Mouse (Mus musculus) kidney, postnatal 25 days (tissue): ENCODE results near the gene Nostrin.

Experiments
- DNase-seq, 2 experiments: peaks; one replicate each; pipeline ENCODE4 v3.0.0; 2021; ENCODE audit warnings: mixed read lengths in 2 of 2

The Nostrin gene

DNA sequence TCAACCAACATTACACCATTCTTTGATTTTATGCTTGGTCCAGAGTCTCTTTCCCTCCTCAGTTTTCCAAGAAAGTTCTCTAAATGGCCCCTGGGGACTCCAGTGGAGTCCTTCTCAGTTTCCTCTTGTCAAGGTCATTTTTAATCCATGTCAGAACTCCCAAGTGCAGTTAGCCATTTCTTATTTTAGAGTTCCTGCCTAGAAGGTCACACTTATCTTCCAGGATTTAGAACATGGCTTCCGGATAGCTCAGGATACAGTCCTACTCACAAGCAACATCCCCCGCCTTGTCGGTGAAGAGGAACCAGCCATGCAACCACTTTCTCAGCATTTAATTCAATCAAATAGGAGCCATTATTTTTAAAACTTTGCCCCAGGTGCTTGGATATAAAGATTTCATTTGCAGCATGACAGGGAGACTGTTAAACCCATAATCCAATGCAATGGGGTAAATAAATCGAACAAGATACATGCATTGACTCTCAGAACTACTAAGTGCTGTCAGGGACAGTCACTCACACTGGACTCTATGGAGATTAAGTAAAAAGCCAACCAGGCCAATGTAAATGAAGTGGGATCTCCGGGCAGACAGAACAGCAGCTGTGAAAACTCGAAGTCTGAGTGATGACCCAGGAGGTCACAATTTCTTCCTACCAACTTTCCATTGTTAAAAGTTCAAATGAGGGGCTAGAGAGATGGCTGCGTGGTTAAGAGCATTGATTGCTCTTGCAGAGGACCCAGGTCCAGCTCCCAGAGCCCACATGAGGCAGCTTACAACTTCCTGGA, 6.0 kb upstream of the Nostrin start:
- DNase-seq: peak in 1 of 2 experiments; percentile 38

DNA sequence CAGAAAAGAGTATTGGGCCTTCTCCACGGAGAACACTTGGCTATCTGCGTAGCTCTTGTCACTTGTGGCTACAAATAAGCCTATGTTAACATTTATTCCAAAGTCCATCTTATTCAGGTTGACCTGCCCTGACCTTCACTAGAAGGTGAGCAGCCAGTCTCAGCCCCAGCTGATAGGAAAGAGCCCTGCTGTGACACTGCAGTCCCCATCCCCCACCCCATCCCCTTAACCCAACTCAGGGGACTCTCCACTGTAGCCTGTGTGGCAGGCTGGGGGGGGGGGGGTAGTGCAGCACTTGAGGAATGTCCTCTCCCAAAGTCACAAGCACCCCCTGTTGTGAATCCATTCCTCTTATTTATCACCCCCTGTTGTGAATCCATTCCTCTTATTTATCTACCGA, 3.6 kb upstream of the Nostrin start:
- DNase-seq: no peak

DNA sequence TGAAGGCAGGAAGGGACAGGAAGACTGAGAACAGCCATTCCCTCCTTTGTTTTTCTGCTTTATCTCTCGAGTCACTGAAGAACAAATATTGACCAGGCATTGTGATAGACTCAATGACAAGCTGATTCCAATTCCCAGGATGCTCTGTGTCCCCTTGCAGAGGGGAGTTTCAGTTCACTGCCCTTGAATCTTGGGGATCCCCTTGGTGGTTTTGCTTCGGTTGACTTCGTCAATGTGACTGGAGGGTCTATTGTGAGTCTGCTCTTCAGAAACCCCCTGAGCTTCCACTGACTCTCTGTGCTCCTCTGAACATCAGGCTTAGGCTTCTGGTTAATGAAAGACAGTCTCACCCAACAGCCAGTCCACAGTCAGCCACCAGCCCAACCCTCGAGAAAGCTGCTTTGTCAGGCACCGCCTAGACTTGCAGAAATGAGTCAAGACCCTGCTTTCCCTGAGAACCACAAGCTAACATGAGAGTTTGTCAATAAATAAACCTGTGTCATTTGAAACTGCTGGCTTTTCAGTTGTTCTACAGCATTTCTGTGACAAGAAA, 3.0 kb upstream of the Nostrin start:
- no peak for DNase-seq

DNA sequence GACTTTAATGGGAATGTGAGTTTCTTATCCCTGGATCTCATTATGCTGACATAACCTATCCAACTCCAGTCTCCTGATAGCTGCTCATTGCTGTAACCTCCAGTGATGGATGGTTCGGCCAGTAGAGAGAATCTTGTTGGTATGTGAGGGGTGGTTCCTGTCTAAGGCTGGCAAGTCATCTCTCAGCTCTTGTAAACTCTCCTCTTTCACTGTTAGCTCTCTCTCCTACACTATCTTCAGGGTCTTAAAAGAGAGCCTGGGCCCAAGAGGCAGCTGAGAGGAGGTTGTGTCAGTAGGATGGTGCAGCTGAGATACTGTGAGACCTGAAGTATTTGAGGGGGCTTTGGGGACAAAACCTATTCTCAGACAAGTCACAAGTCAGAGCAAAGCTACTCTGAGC, 1.4 kb upstream of the Nostrin start:
- no peak for DNase-seq

DNA sequence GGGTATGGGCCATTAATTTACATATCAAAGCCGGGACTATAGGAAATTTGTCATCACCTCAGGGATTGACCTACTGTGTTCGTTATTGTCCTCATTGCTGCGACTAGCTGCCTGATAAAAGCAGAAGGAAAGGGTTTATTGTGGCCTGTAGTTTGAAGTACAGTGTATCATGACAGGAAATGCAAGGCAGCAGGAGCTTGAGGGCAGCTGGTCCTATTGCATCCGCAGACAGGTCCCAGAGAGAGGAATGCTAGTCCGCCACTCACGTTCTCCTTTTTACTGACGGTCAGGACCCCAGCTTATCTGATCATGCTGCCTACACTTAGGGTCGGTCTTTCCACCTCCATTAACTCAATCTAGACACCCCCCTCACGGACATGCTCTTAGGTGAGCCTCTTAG, 663 bp upstream of the Nostrin start:
- DNase-seq: no peak

DNA sequence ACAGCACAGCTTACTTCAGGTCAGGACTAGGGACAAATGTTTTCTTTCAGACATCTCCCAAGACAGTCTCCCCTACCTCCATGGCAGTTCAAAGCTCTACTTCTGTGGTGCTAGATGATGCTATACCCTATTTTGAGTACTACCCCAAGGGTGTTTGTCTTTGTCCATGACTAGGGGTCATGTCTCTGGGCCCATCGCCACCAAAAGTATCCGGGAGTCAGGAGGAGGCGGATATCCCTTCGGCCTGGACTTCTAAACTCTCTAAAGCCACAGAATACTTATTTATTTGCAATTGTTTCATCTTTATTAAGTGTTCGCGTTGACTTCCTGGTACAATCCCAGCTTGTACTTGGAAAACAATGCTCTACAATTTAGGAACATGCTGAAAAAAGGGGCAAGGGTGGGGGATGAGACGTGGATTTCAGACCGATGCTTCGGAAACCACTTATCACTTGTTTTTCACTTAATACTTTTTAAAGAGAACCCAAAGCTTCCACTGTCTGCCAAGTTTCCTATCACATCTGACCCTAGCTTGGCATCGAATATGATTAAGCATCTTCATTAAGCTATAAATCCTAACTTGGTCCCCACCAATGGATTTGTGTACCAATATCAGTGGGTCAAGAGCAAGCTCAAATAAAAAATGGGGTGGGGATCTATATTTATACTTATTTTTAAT, 1.9 kb downstream of the Nostrin start:
- peak; percentile 35 to 75 for DNase-seq

DNA sequence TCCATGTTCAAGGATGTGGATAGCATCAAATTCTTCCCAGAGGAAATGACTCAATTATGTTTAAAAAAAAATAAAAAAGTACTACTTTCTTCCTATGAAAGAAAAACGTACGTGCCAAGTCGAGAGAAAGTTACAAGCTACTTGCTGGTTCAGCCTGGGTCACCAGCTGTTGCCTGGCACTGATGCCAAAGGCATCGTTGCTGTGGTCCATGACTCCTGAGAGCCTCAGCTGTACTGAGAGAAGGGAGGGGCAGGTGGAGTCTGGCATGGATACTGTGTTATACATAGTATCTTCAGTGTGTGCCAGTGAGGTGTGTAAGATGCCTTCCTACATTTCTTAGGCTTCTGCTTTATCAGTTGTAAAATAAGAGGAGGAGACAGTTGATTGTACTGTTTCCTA, 3.2 kb downstream of the Nostrin start:
- DNase-seq: no peak

DNA sequence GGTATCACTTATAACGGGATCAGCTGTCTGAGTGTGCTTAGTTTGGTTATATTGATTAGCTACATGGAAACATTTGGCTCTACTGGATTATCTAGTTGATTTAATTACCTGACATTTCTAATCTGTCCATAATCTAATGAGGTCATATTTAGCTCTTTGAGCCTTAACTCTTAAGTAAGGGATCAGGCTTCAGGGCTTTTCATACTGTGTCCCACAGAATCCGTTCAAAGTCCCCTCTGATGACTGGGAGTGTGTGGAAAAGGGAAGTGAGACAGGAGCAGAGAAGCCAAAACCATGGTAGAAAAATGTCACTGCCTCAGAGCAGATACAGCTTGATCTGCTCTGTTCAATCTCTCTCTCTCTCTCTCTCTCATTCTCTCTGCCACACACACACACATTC, 4.6 kb downstream of the Nostrin start:
- DNase-seq: no peak

DNA sequence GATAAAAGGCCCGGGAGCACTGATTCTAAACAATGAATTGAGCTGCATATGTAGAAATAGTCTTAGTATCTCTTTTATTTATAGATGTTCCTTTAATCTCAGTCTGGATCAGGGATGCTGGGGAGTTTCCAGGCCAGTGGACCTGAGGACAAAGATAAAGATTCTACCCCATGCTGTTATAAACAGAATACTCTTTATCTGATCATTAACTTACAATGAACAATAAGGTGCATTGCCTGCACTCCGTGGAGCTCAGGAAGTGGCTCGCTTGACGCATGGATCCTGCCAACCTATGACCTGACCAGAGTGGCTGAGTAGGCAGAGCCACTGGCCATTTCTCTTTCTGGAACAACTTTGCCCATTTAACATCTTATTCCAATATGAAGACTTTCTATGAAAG, 5.2 kb downstream of the Nostrin start:
- no peak for DNase-seq

DNA sequence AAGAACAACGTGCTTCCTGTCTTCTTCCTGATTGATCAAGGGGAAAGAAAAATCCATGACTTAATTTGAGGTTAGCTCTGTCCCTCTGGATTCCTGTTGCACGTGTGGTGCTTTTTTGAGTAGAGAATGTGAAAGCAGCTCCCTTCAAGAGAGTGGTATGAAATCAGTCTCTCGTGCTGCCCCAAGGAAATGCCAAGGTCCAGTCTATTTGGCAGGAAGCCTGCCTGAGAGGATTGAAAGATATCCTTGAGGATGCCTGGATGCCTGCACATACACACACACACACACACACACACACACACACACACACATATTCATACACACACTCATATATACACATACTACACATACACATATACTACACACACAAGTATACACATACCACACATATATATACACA, 13.1 kb downstream of the Nostrin start:
- DNase-seq: peak in 1 of 2 experiments; percentile 44

DNA sequence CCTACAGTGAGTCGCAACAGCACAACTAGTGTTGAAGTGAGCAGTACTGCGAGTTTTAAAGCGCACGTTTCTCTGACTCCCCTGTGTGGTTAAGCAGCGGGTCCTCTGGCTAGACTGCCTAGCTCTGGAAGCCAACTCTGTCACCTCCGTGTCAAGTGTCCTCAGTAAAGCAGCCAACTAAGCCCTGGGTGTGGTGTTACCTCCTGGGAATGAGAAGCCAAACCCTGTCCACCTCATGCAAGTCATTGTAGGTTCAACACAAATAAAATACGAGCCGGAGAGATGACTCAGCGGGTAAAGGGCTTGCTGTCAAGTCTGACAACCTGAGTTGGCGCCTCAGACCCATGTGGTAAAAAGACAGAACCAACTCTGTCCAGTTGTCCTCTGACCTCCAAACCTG, 13.6 kb downstream of the Nostrin start:
- DNase-seq: no peak

DNA sequence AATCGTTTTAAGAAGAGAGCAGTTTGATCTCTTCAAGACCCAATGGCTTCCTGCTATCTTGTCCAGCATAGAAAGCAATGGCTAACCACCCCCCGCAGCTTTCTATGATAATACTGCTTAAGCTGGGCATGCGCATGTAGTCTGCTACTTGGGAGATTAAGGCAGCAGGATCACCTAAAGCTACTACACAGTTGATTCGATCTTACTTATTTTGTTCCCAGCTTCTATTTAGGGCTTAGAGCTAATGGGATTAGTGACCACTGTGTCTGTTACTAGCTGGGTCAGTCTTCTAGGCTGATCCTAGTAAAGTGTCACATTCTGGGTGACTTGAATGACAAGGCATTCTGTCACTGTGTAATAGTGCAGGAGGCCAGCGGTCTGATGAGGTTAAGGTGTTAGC, 15.2 kb downstream of the Nostrin start:
- DNase-seq: no peak

DNA sequence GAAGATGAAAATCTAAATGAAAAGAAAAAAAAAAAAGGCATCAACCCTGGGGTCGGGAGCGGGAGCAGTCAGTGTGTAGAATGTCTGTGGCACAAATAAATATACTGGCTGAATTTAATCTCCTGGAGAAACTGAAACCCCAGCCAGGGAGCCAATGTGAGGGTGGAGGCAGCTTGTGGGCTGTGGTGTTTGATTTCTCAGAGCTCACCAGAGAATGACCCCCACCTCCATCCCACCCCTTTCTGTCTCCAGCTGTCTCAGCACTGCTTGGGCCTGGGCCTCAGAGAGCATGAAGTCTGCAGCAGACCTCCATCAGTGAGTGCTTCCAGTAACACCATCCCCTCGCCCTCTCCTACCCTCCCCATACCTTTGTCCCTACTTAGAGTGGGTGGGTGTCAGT, 20.3 kb downstream of the Nostrin start:
- no peak for DNase-seq

DNA sequence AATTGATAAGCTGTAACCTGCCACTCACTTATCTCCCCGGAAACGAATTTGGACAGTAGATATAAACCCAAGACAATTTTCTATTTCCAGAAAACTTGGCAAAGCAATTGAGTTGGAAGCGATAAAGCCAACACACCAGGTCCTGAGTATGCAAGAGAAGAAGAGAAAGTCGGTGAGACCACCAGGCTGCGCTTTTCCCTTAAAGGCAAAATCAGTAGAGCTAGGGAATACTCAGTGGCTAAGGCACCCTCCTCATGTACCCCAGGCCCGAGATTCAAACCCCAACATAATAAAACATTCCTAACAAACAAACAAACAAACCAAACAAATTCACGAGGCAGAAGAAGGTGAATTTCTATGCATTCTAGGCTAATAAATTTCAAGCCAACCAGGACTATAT, 20.7 kb downstream of the Nostrin start:
- DNase-seq: no peak

DNA sequence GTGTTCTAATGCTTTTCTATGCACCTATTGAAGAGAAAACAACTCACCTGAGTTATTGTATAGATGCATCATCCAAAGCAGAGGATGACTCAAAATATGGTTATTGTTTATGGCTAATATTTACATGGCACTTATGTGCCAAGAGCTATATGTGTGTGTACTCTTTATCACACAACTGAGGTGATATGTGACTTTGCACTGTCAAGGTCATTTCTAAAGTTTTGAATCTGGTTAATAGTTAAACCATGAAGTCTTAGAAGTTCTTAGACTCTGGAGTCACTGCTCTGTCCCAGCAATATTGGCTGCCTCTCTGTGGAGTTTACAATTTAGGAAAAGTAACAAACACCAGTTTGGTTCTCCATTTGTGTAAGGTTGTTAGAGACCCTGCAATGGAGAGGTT, 23.3 kb downstream of the Nostrin start:
- DNase-seq: no peak

DNA sequence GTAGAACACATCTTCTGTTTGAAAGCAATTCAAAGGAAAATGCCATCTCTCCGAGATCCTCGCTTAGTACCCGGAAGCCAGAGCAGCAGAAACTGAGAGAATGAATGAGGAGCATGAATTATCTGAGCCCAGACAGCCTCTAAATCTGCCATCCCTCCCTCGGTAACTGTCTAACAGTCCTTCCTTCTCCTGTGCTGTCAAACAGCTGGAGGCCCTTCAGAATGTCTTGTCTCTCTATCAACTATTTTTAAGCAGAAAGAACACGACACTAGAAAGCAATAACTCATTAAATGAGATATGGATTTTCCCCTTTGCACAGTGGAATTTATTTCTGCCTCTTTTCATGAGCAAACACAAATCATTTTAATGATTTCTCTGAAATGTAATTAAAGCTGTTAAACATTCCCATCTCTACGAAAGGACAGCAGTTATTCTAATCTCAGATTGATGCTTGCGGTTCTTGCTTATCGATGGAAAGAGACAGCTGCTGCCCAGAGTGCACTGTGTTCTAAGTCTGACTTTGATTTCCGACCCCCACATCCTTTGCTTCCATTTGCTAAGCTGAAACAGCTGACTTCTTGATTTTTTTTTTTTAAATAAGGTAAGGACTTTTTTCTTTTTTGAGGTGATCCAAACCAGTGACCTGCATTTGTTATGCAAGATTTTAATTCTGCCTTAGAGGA, 34.9 kb downstream of the Nostrin start:
- no peak for DNase-seq

DNA sequence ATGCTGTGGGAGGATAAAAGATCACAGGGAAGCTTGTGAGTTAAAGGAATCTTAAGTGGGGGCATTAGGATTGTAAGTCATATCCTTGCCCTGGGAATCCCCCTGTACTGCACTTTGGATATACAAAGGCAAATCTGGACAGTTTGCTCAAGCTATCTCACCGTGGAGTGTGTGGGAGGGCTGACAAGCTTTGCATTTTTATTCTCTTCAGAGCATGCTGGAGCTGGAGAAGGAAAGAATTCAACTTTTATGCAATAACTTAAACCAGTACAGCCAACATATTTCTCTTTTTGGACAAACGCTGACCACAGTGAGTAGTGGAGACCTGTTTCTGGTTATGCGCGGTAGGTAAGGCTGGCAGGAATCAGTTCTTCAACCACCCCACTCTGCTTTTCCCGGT, 39.7 kb downstream of the Nostrin start:
- no peak for DNase-seq

DNA sequence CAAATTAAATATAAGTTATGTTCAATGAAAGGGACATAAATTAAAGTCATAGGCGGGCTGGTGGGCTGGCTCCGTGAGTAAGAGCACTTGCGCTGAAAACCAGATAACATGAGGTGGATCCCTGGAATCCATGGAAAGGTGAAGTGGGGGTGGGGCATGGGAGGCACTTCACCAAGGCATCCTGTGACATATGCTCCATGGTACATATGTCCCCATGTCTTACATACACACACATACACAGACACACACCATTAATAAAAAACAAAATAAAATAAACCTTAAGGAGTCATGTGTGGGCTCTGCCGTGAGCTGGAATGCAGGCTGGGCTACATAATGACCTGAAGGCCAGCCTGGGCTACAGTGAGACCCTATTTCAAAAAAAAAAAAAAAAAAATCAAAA, 44.1 kb downstream of the Nostrin start:
- no peak for DNase-seq

DNA sequence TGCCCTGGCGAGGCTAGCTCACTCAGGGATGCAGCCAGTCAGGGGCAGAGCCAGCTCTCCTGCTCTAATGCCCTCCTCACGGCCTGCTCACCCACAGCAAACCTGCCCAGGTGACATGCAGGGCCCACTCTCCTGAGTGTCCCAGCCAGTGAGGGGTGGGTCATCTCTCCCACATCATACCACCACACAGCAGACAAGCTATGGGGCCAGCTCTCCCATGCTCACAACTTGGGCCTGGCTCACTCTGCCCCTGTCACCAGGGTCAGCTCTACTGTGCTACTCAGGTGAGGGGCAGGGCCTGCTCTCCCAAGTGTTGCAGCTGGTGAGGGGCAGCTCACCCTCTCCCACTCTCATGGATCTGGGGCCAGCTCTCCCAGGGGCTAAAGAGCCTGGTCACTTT, 52.4 kb downstream of the Nostrin start:
- no peak for DNase-seq

DNA sequence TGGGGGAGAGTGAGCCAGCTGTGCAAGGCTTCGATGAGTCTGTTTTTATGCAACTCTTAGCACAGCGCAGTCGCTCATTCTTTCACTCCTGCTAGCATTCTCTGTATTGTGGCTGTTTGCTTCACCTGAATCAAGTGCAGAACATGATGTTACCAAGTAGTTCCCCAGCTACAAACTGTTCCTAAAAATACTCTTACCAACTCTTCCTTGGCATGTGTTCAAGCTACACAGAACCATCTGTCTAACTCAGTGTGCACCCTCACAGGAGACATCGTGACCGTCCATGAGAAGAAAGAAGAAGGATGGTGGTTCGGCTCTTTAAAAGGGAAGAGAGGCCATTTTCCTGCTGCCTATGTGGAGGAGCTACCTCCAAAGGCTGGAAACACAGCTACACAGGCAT, 53.1 kb downstream of the Nostrin start:
- DNase-seq: no peak

DNA sequence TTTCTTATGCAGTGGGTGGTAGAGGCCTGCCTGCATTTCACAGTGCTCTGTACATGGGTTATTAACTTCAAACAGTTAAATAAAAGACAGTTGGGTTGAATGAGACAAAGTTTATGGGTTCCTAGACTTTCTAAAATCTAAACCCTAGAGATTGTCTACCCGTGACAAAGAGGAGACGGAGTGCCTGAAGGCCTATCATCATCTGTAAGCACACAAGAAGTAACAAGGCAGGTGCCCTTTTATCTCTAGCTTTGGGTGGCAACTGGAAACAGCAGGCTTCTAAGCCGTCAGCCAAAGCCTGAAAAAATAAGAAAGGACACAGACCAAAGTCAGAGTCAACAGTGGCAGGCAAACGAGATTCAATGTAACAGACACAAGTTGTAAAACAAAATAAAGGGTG, 53.6 kb downstream of the Nostrin start:
- DNase-seq: no peak

DNA sequence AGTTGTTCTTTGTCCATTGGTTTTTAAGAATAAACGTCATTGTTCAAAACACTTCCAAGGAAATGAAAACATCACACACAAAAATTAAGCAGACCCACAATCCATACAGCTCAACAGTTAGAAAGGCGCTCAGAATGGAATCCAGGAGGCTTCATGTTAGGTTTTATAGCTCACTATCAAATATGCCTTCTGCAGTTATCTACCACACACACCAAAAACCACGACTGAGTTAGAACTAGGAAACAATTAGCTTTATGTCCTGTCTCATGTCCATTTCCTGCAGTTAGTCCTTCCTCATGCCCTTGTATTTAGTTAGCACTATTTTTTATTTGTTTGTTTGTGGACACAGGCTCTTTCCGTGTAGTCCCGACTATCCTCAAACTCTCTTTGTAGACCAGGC, 55.5 kb downstream of the Nostrin start:
- no peak for DNase-seq

DNA sequence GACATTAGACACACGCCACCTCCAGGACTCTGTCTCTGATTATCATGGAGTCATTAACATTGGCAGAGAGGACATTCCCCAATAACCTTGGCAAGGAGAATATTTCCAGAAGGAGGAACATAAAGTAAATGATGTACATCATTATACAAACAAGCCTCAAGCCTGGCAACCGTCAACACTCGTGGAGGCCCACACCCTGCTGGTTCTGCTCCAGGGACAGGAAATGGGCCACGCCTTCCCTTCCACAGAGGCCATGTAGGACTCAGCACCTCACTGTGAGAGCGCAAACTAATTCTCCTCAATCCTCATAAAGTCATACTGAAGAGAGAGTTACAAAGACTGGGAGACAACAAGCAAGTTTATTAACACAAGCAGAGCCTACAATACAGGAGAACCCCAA, 58.0 kb downstream of the Nostrin start:
- no peak for DNase-seq

DNA sequence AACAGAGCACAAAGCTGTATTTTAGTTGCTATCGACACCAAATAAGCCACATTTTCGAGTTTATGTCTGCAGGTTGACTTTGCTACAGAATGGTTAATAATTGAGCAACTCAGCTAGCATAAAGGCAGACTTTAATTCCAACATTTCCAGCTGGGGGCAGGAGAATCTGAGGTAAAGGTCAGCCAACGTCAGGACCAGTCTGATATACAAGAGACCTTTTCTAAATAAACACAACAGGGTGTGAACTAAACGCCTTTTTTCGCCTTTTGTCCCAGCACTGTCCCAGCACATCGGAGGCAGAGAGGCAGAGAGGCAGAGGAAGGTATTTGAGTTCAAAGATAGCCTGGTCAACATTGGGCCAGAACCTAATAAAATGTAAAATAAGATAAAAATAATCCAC, 69.6 kb downstream of the Nostrin start:
- peak; percentile 36 to 59 for DNase-seq
